Mouse (Mus musculus) heart, embryonic 10.5 days (tissue): Measurements from ENCODE around the gene Rbl2. TPM values are rescaled to one million over a fixed set of nuclear protein-coding genes. Genes with fewer than 3 reads are reported as not detected.

ENCODE experiments used
- DNase-seq: peaks from one replicate; pipeline ENCODE4 v3.0.0-alpha.2; 2017; ENCODE audit warnings: low spot score
- H3K27ac ChIP-seq: fragments of 300-500 bp; sonication (generic); 2 replicates; pipeline ENCODE4 v1.5.1; 2016; ENCODE audit warnings: mild to moderate bottlenecking
- H3K27me3 ChIP-seq: fragments of 300-500 bp; sonication (generic); 2 replicates; pipeline ENCODE4 v1.6.1; 2016; ENCODE audit warnings: mild to moderate bottlenecking; ENCODE audit not compliant: poor library complexity, insufficient read depth, severe bottlenecking
- H3K36me3 ChIP-seq: fragments of 300-500 bp; sonication (generic); 2 replicates; pipeline ENCODE4 v1.6.1; 2016; ENCODE audit warnings: mild to moderate bottlenecking, moderate library complexity
- H3K4me1 ChIP-seq: fragments of 300-500 bp; sonication (generic); 2 replicates; pipeline ENCODE4 v1.6.1; 2016; ENCODE audit warnings: mild to moderate bottlenecking
- H3K4me3 ChIP-seq: fragments of 300-500 bp; sonication (generic); 2 replicates; pipeline ENCODE4 v1.5.1; 2016; ENCODE audit warnings: mild to moderate bottlenecking, moderate library complexity
- H3K9me3 ChIP-seq: fragments of 300-500 bp; sonication (generic); 2 replicates; pipeline ENCODE4 v1.6.1; 2016; ENCODE audit warnings: mild to moderate bottlenecking, moderate library complexity
- WGBS: fragments of 180-500 bp; shearing (Covaris S2); methylation state at CpG from one replicate; pipeline ENCODE4 v1.1.7; 2016; 5-methylcytosine and 5-hydroxymethylcytosine counted together
- polyA plus RNA-seq: library from polyadenylated mRNA; unstranded; fragments of >200 nt; fragmentation: Nextera tagmentation; extraction: Ambion mirVana; gene quantifications from 2 replicates; pipeline ENCODE4 v1.2.1, GENCODE M21; 2016

Rbl2 gene
- polyA plus RNA-seq, 1 experiment from 2014 or later, result 8.3 TPM

- Histone ChIP-seq H3K4me3 (no peak overlapping the region), H3K36me3 (no peaks in the 10 kb centered on the region), H3K9me3 (no peaks in the 10 kb centered on the region), H3K27me3 (no peaks in the 10 kb centered on the region), H3K4me1 (no peaks in the 10 kb centered on the region; the same call in 1 of the 2 replicates), H3K27ac (no peak overlapping the region)
- WGBS, result 85% methylated on average over 7 of the region's 7 CpGs
- DNase-seq, result no peak
Measured at GRCm38 (mm10) chr8:91151531-91151930, 81.7 kb downstream of the Rbl2 start.

- Histone ChIP-seq H3K36me3 (no peaks in the 10 kb centered on the region), H3K4me3 (no peak overlapping the region), H3K4me1 (no peaks in the 10 kb centered on the region; the same call in 1 of the 2 replicates), H3K27ac (no peak overlapping the region), H3K27me3 (no peaks in the 10 kb centered on the region), H3K9me3 (no peaks in the 10 kb centered on the region)
- DNase-seq, result no peak
- 78% methylated on average over 3 of the region's 3 CpGs for WGBS
Measured at GRCm38 (mm10) chr8:91153831-91154230, 84.0 kb downstream of the Rbl2 start.

GRCm38 (mm10) chr8:91154564-91154963 is 84.7 kb downstream of the Rbl2 start:
- H3K4me3 ChIP-seq, result no peak overlapping the region
- DNase-seq, result no peak
- no peaks in the 10 kb centered on the region for H3K9me3 ChIP-seq
- WGBS, result 36% methylated on average over 6 of the region's 6 CpGs
- H3K27ac ChIP-seq, result no peak overlapping the region
- no peaks in the 10 kb centered on the region for H3K4me1 ChIP-seq
- no peaks in the 10 kb centered on the region for H3K36me3 ChIP-seq
- no peaks in the 10 kb centered on the region for H3K27me3 ChIP-seq

- DNase-seq, result no peak
- Histone ChIP-seq H3K36me3 (no peaks in the 10 kb centered on the region), H3K9me3 (no peaks in the 10 kb centered on the region), H3K27me3 (no peaks in the 10 kb centered on the region), H3K27ac (no peak overlapping the region), H3K4me1 (peaks cover 5% of the 10 kb centered on the region; the same call in 1 of the 2 replicates), H3K4me3 (no peak overlapping the region)
- 94% methylated on average over 10 of the region's 10 CpGs for WGBS
Measured at GRCm38 (mm10) chr8:91158617-91159016, 88.8 kb downstream of the Rbl2 start.

- Histone ChIP-seq H3K36me3 (no peaks in the 10 kb centered on the region), H3K27ac (no peak overlapping the region), H3K4me1 (peaks cover 5% of the 10 kb centered on the region; the same call in 1 of the 2 replicates), H3K4me3 (no peak overlapping the region), H3K9me3 (no peaks in the 10 kb centered on the region), H3K27me3 (no peaks in the 10 kb centered on the region)
- 65% methylated on average over 15 of the region's 15 CpGs for WGBS
- DNase-seq, result no peak
Measured at GRCm38 (mm10) chr8:91159959-91160800, 90.3 kb downstream of the Rbl2 start.

GRCm38 (mm10) chr8:91170152-91170551 is 100.3 kb downstream of the Rbl2 start:
- Histone ChIP-seq H3K36me3 (no peaks in the 10 kb centered on the region), H3K4me1 (0 out of 2 replicates have a peak, but pooled peaks cover 5% of the 10 kb centered on the region)

GRCm38 (mm10) chr8:91170914-91171313 is 101.1 kb downstream of the Rbl2 start:
- no peaks in the 10 kb centered on the region for H3K36me3 ChIP-seq
- no peak overlapping the region for H3K4me3 ChIP-seq
- no peak for DNase-seq
- H3K9me3 ChIP-seq, result no peaks in the 10 kb centered on the region
- H3K27ac ChIP-seq, result no peak overlapping the region
- no peaks in the 10 kb centered on the region for H3K27me3 ChIP-seq
- WGBS, result 76% methylated on average over 14 of the region's 14 CpGs
- H3K4me1 ChIP-seq, result 0 out of 2 replicates have a peak, but pooled peaks cover 5% of the 10 kb centered on the region

More at GRCm38 (mm10) chr8:91170152-91170551, 100.3 kb downstream of the Rbl2 start:
- WGBS, result 80% methylated on average over 6 of the region's 6 CpGs
- DNase-seq, result no peak
- Histone ChIP-seq H3K27me3 (no peaks in the 10 kb centered on the region), H3K27ac (no peak overlapping the region), H3K4me3 (no peak overlapping the region), H3K9me3 (no peaks in the 10 kb centered on the region)

GRCm38 (mm10) chr8:91171605-91172004 is 101.7 kb downstream of the Rbl2 start:
- H3K9me3 ChIP-seq, result no peaks in the 10 kb centered on the region
- WGBS, result 71% methylated on average over 13 of the region's 13 CpGs
- no peak for DNase-seq
- H3K36me3 ChIP-seq, result no peaks in the 10 kb centered on the region
- no peaks in the 10 kb centered on the region for H3K27me3 ChIP-seq
- H3K27ac ChIP-seq, result no peak overlapping the region
- 0 out of 2 replicates have a peak, but pooled peaks cover 5% of the 10 kb centered on the region for H3K4me1 ChIP-seq
- H3K4me3 ChIP-seq, result no peak overlapping the region

Other genes with a start within 250 kb of the Rbl2 start
- gene Chd9, start 241.7 kb upstream of the Rbl2 start, polyA plus RNA-seq, result 31.5 and 36.8 TPM in 2 replicates
- 49.7 and 52.2 TPM in 2 replicates for gene Aktip, start 129.9 kb downstream of the Rbl2 start, polyA plus RNA-seq
- gene Rpgrip1l, start 243.2 kb downstream of the Rbl2 start, polyA plus RNA-seq, result 9.2 and 9.3 TPM in 2 replicates
- 81.7 and 83.2 TPM in 2 replicates for gene Fto, start 243.5 kb downstream of the Rbl2 start, polyA plus RNA-seq